Mouse (Mus musculus) left cerebral cortex, postnatal 14 days (tissue): ENCODE measurements around the gene Vmn2r89. TPM values are rescaled to one million over a fixed set of nuclear protein-coding genes. Genes with fewer than 3 reads are reported as not detected.
"Not testable (repeated sequence)": the region's sequence is repeated elsewhere in the genome, so short reads cannot be mapped to it uniquely, and the experiment has no call there.

ENCODE experiments used
- DNase-seq, 2 experiments: peaks; one replicate each; pipeline ENCODE4 v3.0.0; 2021 to 2022; ENCODE audit warnings: low spot score in 2 of 2, mixed read lengths in 1 of 2
- intact Hi-C: fragments of 180-260 bp; cut with DNase I; formaldehyde crosslinking; loops from one replicate; pipeline ENCODE4 v1.15.1; 2025
- long read RNA-seq, 2 experiments: library from polyadenylated mRNA; stranded (forward); transcript quantifications; one replicate each; pipeline ENCODE4 v2.0.0; 2021
- total RNA-seq, 2 experiments: library from RNA; stranded (reverse); gene quantifications; 2 replicates each; pipeline ENCODE4 v1.2.3; 2021

The Vmn2r89 gene
- not detected for total RNA-seq
- long read RNA-seq, experiment 1, result 0 reads
- long read RNA-seq, experiment 2, result 0 reads

DNA sequence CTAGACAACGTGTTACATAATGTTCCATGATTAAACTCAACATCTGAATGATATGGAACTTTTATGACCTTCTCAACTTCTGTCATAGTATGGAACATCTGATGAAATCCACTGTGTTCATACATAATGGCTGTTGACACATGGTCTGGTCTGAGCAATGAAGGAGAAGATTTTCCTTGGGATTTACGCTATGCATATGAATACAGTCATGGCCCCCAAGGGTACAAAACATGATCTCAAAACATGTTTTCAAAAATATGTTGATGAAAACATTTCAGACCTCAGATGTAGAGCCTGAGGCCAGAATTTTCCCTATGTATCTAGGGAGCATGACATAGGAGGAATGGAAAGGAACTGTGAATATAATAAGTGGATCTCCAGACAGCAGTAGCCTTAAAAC, at the start of gene Vmn2r89:
Vmn2r89 (plus strand) TSS at position 301 of the 400 bp plus-strand sequence.
- DNase-seq, intact Hi-C loops: not testable (repeated sequence)

DNA sequence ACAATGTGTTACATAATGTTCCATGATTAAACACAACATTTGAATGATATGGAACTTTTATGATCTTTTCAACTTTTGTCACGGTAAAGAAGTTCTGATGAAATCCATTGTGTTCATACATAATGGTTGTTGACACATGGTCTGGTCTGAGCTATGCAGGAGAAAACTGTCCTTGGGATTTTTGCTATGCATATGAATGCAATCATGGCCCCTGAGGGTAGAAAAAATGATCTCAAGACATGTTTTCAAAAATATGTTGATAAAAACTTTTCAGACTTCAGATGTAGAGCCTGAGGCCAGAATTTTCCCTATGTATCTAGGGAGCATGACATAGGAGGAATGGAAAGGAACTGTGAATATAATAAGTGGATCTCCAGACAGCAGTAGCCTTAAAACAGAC, 41.1 kb upstream of the Vmn2r89 start, which contains the start of gene Vmn2r88:
Vmn2r88 (plus strand) TSS at position 301 of the 400 bp plus-strand sequence.
- DNase-seq, result no peak
- intact Hi-C loops, result no loop called here

DNA sequence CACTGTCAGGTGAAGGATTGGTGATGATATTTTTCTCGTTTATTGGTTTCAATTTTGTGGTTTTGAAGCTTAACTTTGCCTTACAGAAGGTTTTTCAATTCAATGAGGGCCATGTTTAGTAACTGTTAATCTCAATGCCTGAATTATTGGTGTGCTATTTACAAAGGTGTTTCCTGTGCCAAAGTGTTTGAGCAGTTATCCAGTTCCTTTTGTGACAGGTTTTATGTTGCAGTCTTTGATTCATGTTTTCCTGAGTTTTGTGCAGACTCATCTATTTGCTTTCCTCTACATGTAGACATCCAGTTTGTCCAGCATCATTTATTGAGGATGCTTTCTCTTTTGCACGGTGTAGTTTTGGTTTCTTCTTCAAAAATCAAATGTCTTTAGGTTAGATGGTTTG, 27.8 kb upstream of the Vmn2r89 start:
- intact Hi-C loops, result no loop called here
- no peak for DNase-seq

DNA sequence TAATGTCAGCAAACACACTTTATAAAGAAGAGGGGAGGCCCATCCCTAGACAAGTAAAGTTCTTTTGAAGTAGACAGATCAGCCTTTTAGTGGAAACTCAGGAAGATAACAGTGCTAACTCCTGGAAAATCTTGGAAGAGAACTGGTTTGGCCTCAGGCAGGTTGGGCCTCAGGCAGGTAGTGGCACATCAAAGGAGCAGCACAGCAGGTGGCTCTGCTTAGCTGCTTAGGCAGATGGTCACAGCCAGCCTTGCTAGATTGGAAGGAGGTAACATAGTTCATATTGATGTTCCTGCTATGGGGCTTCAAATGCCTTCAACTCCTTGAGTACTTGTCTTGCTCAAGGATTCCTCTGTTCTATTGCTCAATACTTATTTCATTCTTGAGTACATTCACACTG, 21.5 kb upstream of the Vmn2r89 start:
- intact Hi-C loops, DNase-seq: not testable (repeated sequence)

DNA sequence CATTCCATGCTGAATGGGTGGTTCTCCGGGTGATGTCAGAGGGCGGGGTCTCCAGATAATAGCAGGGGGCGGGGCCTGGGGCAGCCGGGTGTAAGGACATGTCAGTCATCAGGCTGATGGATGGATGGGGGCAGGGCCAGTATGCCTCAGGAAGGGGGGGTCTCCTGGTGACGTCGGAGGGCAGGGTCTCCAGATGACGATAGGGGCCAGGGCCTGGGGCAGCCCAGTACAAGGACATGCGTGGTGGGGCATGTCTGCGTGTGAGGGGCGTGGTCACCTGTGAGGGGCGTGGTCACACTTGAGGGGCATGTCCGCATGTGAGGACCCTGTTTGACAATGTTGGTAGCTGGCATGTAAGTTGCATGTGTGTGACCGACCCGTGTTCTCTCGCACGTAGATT, 17.1 kb upstream of the Vmn2r89 start:
- no peak for DNase-seq
- intact Hi-C loops, result no loop called here

DNA sequence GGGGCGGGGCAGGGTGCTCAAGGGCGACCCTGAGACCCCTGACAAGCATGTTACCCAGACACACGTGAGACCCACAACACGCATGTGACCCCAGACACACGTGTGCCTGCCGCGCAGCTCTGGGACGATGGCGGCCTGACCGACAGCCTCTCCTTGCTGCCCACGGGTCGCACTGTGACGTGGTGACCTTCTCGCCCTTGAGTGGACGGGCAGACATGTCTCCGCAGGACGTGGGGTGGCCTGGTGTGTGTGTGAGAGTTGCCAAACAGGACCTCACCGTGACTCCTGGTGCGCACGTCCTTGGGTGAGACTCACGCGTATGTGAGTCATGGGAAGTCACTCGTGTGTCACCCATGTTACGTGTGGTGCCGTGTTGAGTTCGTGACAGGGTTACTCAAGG, 16.6 kb upstream of the Vmn2r89 start:
- intact Hi-C loops, result no loop called here
- no peak for DNase-seq

DNA sequence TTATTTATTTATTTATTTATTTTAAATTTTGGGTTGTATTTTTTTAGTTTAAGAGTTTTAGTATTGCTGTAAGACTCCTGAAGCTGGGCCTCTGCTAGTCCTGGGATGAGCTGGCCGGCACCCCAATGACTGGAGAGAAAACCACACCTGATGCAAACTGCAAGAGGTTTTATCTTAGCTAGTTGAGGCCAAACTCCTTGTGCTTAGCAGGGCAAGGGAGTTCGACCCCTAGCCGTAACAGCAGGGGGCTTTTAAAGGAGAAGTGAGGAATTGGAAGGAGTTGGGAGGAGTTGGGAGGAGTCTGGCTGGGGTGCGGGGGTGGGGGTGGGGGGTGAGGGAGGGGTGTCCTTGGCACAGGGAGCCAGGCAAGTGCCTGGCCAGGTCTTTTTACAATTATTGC, 12.7 kb upstream of the Vmn2r89 start:
- intact Hi-C loops, result no loop called here
- no peak for DNase-seq

DNA sequence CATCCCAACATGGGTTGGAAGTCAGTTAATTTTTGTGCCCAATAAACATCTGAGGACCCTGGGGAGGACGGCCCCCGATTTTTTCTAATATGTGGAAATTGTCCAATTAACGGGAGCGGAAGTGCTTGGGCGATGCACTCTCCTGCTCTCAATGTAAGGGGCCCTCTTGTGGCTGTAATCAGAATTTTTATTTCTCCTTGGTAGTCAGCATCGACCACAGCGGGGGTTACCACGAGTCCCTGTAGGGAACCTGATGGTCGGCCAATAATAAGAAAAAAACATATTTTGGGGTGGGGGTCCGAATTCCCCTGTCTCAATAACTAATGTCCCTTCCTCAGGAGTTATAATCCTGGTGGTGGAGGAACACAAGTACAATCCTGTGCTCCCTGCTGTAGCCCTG, 28.6 kb downstream of the Vmn2r89 start:
- not testable (repeated sequence) for DNase-seq

DNA sequence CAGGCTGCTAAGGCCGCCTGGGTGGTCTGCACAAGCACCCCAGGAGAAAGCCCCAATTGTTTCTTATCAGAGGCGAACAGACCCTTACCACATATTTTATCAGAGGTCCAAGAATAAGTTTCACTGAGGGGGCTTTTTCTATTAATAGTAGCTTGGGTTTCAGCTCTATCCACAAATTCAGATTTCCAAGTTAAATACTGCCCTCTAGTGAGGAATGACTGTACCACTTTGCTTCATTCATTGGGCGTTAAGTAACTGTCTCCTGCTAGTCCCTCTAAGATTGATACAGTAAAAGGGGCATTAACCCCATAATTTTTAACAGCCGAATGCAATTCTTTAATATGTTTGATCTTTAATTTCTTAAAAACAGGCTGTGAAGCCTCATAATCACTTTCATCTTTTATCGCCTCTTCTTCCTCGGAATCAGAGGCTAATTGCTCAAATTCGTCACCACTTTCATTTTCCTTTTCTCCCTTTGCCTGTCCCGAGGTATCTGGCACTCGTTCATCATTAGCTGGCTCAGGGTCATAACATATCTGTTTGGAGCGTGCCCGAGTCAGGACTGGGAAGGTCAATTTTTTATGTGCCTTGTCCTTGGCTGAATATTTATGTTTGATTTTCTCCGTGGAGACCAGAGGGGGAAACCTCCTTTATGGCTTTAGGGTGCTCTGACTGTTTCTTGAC, 29.8 kb downstream of the Vmn2r89 start:
- DNase-seq, intact Hi-C loops: not testable (repeated sequence)

More for the DNA sequence above, 28.6 kb downstream of the Vmn2r89 start:
- intact Hi-C loops, result not testable (repeated sequence)

DNA sequence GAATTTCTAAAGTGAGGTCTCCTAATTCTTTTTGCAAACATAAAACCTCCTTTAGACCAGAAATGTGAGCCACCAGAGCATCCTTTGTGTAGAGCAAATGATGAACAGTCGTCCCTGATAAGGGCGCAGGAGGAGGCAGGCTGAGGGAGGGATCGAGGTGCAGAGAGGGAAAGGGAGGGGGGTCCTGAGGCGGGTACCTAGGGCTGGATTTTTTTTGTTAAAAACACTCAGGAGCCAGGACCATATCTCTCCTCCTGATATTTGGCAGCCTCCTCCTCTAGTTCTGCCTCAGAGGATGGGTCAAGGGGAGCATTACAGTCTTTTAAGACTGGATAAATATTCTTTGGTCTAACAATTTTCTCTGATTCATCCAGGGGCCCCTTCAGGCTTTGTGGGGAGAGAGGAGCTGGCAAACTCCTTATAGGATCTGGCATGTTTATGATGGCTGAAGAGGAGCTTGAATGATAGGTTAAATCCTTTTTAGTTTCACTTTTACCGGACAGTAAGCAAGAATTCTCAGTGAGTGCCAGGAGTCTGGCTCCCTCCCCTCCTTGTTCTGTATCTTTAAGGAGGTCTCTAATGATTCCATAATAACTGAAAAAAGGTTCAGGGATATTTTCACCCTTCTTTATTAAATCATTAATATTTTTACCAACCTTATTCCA, 30.5 kb downstream of the Vmn2r89 start:
- DNase-seq, result no peak
- intact Hi-C loops, result no loop called here

DNA sequence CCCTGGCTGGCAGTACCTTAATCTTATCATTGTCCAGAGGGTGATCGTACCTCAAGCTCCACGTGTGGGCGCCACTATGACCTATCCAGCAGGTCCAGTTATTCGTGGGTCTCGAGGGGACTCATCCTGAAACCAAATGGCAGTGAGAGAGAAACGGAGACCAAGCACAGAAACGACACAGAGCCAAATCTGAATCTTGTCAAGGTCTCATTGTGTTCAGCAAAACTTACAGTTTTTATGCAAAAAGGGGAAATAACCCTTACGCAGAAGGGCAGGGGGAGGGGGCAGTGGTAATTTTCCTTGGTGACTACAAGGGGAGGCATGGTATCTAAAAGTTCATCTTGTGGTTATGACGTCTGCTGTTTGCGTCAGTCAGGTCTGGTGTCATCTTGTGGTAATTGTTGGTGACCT, 31.3 kb downstream of the Vmn2r89 start:
- intact Hi-C loops, DNase-seq: not testable (repeated sequence)

DNA sequence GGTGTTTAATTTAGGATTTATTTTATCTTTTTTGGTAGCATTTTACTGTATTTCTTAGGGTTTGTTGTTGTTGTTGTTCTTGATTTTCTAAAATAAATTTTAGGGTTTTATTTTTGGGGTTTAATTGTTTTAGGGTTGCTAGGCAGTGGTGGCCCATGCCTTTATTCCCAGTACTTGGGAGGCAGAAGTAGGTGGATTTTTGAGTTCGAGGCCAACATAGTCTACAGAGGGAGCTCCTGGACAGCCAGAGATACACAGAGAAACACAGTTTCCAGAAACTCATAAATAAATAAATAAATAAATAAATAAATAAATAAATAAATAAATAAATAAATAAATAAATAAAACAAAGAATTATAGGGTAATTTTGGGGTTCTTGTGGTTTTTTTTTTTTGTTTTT, 32.0 kb downstream of the Vmn2r89 start:
- intact Hi-C loops, result no loop called here
- DNase-seq, result no peak

DNA sequence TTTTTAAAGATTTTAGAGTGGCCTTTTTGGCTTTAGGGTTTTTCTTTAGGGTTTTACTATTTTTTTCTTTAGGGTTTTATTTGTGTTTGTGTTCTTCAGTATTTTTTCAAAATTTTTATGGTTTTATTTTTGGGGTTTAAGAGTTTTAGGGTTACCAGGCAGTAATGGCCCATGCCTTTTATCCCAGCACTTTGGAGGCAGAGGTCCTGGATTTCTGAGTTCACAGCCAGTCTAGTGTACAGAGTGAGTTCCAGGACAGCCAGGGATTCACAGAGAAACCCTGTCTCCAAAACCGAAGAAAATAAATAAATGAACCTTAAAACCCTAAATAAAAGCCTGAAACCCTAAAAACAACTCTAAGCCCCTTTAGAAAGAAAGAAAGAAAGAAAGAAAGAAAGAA, 34.5 kb downstream of the Vmn2r89 start:
- intact Hi-C loops, result no loop called here
- DNase-seq, result no peak

DNA sequence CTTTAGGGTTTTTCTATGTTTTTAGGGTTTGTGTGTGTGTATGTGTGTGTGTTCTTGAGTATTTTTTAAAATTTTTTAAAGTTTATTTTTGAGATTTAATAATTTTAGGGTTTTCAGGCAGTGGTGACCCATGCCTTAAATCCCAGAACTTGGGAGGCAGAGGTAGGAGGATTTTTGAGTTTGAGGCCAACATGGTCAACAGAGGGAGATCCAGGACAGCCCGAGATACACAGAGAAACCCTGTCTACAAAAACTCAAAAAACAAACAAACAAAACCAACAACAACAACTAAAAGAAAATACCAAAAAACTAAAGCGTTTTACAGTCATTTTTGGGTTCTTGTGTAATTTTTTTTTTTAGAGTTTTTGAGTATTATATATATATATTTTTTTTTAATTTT, 44.1 kb downstream of the Vmn2r89 start:
- DNase-seq, result no peak
- intact Hi-C loops, result no loop called here

DNA sequence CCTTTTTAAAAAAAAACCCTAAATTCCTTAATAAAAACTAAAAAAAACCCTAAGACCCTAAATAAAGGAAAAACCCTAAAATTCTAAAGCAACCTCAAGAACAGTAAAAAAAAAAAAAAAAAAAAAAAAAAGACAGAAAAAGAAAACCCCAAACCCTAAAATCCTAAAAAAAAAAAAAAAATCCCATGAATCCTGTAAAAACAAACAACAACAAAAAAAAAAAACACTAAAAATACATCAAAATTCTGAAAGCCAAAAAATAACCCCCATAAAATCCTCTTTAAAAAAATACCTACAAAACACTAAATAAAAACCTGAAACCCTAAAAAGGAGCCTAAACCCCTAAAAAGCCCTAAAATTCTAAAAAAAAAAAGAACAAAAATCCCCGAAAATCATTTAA, 45.3 kb downstream of the Vmn2r89 start:
- intact Hi-C loops, result no loop called here
- no peak for DNase-seq

DNA sequence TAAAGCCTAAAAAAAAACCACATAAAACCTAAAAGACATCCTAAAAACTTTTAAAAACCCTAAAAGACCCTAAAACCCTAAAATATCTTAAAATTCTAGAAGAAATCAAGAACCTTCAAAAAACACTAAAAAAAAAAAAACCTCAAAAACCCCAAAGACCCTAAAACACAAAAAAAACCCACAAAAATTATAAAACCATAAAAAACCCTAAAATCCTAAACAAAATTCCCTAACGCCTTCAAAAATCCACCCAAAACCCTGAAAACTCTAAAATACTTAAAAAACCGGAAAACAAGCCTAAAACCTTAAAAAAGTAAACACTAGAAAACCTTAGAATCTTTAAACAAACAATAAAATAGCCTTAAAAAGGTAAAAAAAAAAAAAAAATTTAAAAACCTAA, 46.3 kb downstream of the Vmn2r89 start:
- intact Hi-C loops, result no loop called here

DNA sequence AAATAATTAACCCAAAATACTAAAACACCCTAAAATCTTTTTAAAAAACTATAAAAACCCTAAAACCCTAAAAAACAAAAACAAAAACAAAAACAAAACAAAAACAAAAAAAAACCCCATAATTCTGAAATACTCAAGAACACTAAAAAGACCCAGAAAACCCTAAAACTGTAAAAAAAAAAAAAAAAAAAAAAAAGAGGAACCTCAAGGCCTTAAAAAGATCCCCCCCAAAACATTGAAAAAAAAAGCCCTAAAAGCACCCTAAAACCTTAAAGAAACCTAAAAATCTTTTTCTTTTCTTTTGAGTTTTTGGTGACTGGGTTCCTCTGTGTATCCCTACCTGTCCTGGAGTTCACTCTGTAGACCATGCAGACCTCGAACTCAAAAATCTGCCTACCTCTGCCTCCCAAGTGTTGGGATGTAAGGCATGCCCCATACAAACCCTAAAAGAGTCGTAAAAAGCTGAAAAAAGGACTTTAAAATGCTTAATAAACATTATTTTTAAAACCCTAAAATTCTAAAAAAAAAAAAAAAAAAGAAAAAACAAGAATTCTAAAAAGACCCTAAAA, 48.1 kb downstream of the Vmn2r89 start:
- DNase-seq, result no peak
- intact Hi-C loops, result no loop called here

More for the DNA sequence above, 46.3 kb downstream of the Vmn2r89 start:
- DNase-seq, result no peak

DNA sequence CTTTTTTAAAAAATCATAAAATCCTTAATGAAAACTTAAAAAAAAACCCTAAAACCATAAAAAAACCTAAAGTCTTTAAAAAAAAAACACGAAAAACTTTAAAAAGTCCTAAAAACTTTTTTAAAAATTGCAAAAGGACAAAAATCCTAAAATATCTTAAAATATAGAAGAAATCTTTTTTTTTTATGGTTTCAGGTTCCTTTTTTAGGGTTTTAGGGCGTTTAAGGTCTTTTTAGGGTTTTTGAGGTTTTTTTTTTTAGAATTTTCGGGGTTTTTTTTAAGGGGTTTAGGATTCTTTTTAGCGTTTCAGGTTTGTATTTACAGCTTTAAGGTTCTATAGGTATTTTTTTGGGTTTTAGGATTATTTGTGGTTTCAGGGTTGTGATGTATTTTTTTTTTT, 48.8 kb downstream of the Vmn2r89 start:
- no peak for DNase-seq
- intact Hi-C loops, result no loop called here

DNA sequence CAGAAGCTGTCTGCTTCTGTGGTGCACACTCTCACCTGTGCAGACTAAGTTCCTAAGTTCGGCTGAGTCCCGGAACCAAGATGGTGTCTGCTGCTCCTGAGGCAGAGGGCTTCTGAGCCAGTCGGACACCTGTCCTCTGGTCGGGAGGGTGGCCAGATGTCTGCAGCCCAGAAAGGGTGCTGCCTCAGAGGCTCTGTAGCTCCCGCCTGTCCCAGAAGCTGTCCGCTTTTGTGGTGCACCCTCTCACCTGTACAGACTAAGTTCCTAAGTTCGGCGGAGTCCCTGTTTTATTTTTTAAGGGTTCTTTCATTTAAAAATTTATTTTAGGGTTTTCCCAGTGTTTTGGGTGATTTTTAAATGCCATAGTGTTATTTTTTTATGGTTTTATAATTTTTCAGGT, 55.8 kb downstream of the Vmn2r89 start:
- intact Hi-C loops, result no loop called here
- no peak for DNase-seq
